Mouse (Mus musculus): ENCODE measurements at regions not wholly inside any gene's neighbourhood (a gene's known extent, or its start where the extent isn't known, plus 50 kb on each side); places are given as distances from the start of the nearest gene placed in this dataset.

GRCm38 (mm10) chr12:58743800-58744199 lies 268.0 kb downstream of the Sec23a start:
- ATAC-seq (replicated peaks; ENCODE audit: poor library complexity), result no peak

DNA sequence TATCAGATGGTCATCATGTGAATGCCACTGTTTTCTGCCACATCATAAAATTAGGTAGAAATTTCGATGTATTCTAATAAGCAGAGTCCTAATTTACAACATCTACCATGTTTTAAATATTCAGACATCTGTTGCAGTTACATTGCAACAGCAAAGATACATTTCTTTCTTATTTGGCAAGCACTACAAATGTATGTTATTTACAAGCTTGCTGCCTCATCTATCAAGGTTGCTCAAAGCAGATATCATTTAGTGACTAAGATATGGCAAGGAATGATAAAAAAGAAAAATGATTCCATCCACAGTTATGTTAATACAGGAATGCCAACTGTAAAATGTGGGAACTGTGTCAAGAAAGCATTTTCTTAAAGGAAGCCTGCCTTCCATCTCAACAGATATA lies 283.7 kb downstream of the Sec23a start:
- ATAC-seq (replicated peaks; ENCODE audit: poor library complexity), result no peak

GRCm38 (mm10) chr12:58727547-58727946 lies 284.3 kb downstream of the Sec23a start:
- no peak for ATAC-seq (replicated peaks; ENCODE audit: poor library complexity)

DNA sequence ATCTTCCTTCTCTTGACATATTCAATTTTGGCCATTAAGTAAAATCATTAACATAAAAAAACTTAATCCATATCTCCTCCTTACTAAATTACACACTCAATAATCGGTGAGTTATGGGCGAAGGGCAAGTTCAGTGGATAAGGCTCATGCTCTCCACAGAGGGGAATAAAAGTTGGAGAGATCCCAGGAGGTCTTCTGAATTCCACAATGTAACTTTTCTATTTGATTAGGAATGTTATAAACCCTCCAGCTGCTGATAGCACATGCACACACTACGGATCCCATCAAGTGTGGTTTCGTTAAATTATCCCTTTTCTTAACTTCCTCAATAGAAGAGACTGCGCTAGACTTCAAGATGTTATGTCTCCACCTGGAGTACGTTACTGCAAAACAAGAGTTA lies 293.9 kb downstream of the Sec23a start:
- ATAC-seq (replicated peaks; ENCODE audit: poor library complexity), result no peak

DNA sequence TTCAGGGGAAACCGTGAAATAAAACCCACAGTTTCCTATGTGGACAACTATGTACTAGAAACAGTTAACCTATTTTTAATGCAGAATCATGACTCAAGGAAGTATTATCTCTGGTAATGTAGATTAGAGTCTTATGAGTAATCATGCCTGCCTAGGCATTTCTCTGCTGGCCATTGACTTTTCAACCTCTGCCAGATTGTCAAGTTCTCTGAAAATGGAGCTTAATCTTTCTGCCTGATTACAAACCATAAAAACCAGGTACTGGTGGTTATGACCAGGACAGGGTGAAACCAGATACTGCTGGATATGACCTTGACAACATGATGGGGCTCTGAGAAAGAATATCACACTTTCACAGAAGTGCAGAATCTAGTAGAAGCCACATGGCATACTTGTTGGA lies 297.6 kb downstream of the Sec23a start:
- no peak for ATAC-seq (replicated peaks; ENCODE audit: poor library complexity)

DNA sequence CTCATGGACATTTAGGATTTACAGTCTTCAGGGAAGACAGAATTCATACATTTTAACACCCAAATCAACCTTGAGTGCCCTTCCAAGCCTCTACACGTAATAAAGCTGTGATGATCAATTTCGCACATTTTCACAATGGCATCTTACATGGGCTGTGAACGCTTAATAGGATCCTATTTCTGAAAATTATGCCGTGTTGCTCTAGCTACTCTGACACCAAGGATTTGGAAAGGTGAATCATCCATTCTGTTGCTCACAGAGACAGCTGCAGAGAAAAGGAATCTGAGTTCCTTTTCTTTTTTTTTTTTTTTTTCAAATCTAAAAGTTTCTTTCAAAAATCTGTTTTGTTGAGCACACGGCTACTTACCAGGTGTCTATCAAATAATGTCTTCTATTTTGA lies 316.1 kb downstream of the Sec23a start:
- no peak for ATAC-seq (replicated peaks; ENCODE audit: poor library complexity)

GRCm38 (mm10) chr12:58669914-58670635 lies 341.7 kb downstream of the Sec23a start:
- ATAC-seq (replicated peaks; ENCODE audit: poor library complexity), result no peak

GRCm38 (mm10) chr12:58654530-58655056 lies 357.2 kb downstream of the Sec23a start:
- no peak for ATAC-seq (replicated peaks; ENCODE audit: poor library complexity)

GRCm38 (mm10) chr12:58653751-58654150 lies 358.1 kb downstream of the Sec23a start:
- ATAC-seq (replicated peaks; ENCODE audit: poor library complexity), result no peak

DNA sequence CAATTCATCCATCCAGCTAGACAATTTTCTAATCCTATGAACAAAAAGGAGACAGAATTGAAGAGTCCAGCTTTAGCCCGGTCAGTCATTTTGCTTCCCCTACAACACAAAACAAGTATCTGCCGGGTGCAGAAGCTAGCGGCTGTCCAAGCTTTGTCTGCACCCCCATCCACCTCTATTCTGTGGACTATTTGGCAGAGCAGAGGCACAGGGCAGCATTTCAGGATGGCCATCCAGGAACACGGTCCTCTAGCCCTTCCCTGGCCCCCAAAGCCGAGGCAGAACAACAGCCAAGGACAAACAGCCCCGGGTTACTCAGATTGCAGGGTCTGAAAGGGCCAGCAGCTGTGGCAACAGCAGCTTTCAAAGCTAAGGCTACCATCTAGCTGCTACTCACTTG lies 358.6 kb downstream of the Sec23a start:
- no peak for ATAC-seq (replicated peaks; ENCODE audit: poor library complexity)

DNA sequence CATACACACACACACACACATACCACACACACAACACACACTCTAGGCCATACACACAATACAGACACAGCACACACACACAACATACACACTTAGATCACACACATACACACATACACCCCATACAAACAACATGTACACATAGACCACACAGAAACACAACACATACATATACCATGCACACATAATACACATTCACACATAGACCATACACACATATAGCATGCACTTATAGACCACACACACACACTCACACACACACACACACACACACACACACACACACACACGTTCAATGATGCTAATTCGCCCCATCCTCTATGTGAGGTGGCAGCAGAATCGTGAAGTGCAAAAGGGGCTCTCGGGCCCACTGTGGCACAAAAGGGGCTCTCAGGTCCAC lies 359.1 kb downstream of the Sec23a start:
- no peak for ATAC-seq (replicated peaks; ENCODE audit: poor library complexity)

- no peak for ATAC-seq (replicated peaks; ENCODE audit: poor library complexity)
Observed at GRCm38 (mm10) chr12:58648322-58648721, 363.5 kb downstream of the Sec23a start.

DNA sequence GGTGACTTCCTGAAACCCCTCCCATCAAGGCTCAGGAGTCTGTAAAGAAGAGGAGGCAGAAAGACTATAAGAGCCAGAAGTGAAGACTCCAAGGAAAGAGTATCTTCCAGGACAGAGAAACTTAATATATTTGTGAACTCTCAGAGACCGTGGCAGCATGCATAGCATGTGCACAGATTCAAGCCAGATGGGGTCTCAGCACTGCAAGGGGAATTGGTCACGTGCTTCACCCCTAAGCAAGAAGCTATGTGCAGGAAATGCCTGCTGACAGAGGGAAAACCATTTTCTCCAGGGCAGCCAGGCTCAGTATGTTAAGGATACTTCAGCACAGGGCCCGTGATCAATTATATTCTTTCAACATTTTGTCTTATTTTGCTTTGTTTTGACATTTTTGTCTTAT lies 368.0 kb downstream of the Sec23a start:
- no peak for ATAC-seq (replicated peaks; ENCODE audit: poor library complexity)

GRCm38 (mm10) chr12:58639478-58639877 lies 370.4 kb upstream of the Clec14a start:
- no peak for ATAC-seq (replicated peaks; ENCODE audit: poor library complexity)

DNA sequence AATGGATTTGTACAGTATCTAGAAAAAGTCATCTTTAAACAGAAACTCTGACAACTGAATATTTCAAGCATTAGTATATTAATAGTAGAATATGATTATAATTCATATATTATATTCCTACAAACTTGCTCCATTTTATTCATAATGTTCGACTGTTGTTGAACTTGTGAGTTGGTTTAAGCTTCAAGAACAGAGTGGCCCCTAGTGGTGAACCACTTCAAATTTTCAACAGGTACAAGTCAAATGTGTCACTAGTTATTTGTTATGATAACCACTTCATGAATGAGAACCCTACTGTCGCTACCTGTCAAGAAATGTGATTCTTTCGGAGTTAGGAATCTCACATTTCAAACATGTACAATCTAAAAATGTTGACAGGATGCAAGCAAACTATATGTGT lies 369.2 kb upstream of the Clec14a start:
- no peak for ATAC-seq (replicated peaks; ENCODE audit: poor library complexity)

GRCm38 (mm10) chr12:58632529-58632928 lies 363.4 kb upstream of the Clec14a start:
- no peak for ATAC-seq (replicated peaks; ENCODE audit: poor library complexity)

- ATAC-seq (replicated peaks; ENCODE audit: poor library complexity), result no peak
Observed at GRCm38 (mm10) chr12:58628817-58629216, 359.7 kb upstream of the Clec14a start.

GRCm38 (mm10) chr12:58625144-58625543 lies 356.1 kb upstream of the Clec14a start:
- no peak for ATAC-seq (replicated peaks; ENCODE audit: poor library complexity)

DNA sequence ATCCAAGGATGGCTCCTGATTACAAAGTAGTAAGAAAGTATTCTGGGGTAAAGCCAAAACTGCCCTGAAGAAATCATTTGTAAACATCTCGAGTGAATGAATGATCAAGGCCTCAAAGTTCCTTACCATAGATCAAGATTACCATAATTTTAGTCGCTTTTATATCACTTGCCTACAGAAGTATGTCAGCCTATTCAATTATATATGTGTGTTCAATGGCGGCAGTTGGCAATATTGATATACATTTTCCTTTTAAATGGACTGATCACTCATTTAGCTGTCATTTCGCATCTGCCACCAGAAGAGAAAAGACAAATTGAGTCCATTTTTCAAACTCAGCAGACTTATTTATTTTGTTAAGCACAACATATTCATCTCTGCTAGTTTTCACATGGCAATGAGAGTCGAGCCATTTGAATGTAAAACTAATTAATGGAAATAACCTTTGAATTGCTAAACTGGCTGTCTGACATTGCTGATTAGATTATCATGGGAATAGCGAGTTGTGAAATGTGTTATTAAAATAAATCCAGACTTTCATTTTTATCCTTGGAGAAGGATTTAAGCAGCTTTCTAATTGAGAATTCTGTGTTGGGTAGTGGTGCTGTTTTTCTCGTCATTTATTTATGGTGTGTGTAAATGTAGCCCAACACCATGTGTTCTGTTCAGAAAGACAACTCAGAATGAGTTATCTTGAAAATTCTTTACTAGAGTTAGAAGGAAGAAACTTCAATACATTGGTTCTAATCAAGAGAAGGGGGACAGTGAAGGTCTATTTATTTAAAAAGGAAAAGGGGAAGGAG lies 350.6 kb upstream of the Clec14a start:
- no peak for ATAC-seq (replicated peaks; ENCODE audit: poor library complexity)

GRCm38 (mm10) chr12:58594781-58595180 lies 325.7 kb upstream of the Clec14a start:
- ATAC-seq (replicated peaks; ENCODE audit: poor library complexity), result no peak

GRCm38 (mm10) chr12:58591480-58591829 lies 322.4 kb upstream of the Clec14a start:
- no peak for ATAC-seq (replicated peaks; ENCODE audit: poor library complexity)
